Mouse (Mus musculus): ENCODE results near the gene Zfp658.

The Zfp658 gene

DNA sequence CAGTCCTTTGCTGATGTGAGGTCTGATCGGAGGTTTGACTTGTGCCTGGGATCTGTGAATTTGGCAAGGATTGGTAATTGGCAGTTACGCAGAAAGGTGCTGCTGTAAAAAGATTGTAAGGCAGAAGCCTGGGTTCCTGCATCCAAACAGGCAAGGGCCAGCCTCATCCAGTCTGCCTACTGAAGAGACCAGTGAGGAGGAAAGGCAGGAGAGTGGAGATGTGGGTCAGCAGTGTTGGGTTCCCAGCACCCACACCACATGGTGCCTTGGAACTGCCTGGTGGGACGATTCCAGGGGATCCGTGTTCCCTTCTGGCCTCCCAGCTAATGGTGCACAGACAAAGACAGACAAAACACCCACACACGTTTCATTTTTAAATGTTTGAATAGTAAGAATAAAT lies 18.5 kb downstream of the Zfp658 start:
- no peak for DNase-seq (ENCODE audit: low read depth)

DNA sequence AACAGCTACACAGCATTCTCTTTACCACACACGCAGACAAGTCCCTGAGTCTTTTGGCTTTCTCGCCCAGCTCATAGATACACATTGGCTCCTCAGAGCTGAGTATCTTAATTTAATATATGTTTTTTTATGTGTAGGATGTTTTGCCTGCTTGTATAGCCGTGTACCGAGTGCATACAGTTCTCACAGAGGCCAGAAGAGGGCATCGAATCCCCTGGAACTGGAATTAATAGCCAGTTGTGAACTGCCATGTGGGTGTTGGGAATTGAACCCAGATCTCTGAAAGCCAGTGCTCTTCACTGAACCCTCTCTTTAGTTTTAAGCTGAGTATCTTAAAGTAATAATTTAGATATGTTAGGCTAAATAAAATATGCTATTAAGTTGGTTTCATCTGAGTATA lies 22.7 kb downstream of the Zfp658 start:
- no peak for DNase-seq (ENCODE audit: low read depth)

DNA sequence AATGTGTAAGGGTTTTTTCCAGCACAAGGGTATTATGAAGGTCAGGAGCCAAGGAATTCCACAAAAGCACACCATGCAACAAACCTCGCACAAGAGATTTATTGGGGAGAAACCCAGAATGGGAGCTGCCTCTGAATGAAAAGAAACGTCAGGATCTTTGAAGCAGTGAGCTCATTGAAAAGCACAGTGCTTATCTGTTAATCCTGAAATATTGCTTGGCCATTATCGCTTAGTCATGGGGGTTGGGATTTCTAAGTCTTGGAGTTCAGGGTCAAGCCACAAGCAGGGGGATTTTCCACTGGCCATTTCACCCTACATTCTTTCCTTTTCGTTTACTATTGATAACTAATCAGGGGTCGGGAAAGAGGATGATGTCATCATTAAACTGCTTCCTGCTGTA lies 39.8 kb downstream of the Zfp658 start:
- no peak for DNase-seq (ENCODE audit: low read depth)

DNA sequence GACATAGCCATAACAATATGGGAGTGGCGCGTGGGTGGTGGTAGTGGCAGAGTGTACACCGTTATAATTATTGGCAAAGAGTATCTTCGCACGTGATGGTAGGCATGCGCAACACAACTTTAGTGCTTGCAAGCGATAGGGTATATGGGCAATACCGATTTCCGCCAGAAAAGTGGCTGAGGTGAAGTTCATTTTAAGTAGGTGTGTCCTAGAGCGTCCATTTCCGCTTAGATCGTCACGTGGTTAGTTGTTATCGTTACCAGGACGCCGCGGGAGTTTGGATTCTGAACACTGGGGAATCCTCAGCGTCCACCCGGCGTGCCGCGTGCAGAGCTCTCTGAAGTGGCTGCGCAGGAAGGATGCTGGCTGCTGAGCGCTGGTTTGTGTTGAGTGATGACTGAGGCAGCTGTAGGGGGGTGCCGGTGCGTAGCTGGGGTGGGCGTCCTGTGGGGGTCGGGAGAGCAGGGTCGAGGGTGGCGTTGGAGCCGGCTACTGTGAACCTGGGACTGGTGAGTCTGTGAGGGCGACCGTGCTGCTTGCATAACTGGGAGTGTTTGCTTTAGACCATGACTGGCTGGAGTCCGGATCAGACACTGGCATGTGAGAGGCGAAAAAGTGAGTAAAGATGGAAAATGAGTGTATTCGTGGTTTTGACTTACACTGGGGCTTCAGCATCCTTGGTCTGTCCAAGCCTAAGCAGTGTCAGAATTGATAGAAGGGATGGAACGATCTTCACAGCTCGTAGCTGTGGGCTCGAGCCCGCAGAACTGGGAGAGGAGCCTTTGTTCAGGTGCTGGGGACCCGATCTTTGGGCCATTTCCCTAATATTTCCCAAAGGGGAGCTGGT lies 45.1 kb downstream of the Zfp658 start, which contains the start of gene Zfp819:
Gene Zfp819 (plus strand): TSS at position 274 of the 847 bp plus-strand sequence.
- no peak for DNase-seq (ENCODE audit: low read depth)

DNA sequence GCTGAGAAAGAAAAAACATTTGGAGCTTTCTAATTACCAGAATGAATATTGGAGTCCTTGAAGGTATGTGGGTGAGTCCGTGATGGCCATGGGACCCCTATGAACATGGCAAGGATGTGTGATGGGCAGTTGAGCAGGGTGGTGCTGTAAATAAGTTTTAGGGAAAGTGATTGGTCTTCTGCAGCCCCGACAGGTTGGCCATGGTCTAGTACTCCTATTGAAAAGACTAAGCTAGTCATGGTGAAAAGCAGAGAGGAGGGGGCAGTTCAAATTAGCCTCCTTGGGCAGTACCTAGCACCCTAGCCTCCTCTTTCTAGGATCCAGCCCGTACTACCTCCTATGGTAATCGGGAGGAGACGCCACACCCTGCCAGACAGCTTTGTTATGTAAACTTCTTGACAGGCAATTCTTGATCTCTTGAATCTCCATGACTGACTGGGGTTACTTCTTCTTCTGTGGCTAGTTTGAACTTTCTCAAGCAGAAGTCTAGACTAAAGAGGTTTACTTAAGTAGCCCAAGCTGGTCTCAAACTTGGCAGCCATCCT lies 45.8 kb downstream of the Zfp658 start:
- no peak for DNase-seq (ENCODE audit: low read depth)

DNA sequence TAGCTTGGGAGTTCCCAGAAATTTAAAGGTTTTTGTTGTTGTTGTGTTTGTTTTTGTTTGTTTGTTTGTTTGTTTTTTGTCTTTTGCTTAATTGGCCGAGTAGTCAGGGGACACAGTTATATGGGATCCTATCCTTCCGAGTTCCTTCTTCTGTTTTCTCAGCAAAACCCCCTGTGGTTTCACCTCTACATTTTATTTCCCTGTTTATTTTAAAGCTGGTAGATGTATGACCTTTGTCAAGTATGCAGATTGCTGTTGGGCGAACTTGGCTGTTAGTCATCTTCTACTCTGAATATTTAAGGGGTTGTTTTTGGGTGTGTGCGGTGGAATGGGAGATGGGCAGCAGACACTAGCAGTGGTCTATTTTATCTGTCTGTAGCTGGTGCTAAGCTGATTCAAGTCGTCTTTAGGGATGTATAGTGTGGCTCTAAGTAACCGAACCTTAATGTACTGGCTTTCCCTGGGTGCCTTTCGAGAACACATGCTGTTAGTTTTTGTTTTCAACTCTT lies 46.3 kb downstream of the Zfp658 start:
- no peak for DNase-seq (ENCODE audit: low read depth)

DNA sequence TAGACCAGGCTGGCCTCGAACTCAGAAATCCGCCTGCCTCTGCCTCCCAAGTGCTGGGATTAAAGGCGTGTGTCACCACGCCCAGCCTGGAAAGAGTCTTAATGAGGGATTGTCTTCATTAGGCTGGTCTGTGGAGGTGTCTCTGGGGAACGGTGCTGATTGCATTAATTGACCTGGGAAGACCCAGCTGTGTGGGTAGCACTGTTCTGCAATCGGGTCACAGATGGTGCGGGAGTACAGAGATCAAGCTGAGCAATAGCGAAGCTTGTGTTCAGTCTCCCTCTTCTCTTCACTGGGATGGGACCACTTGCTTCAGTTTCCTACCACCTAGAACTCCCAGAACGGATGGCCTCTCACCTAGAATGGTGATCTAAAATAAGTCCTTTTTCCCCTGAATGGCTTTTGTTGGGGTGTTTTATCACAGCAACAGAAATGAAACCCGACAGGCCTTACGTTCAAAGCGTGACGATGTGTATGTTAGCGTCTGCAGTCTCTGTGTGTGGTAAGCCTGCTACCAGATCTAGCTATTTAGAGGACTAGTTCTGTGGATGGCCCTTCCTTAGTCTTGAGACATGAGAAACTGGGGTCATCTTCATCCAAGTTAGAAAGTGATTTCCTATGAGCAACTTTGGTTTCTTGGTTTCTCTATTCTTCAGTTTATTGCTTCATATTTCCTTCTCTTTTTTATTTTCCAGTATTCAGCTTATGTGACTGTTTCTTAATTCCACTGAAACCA lies 51.9 kb downstream of the Zfp658 start:
- no peak for DNase-seq (ENCODE audit: low read depth)

DNA sequence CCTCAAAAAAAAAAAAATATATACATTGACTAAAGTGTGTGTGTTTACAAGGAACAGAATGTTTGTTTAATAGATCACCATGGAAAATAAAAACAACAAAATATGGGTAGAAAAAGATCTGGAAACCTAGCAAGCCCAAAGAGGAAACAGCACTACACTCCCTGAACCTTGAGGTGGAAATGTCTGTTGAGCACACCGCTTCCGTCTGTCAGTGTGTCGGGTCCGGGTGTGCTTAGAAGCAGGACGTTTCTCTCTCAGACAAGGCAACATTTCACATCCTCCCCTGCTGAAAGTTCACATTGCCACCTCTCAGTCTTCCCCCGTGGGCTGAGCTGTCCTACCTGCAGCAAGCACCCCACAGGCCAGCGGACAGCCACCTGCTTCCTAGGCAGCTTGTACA lies 60.9 kb downstream of the Zfp658 start:
- no peak for DNase-seq (ENCODE audit: low read depth)

DNA sequence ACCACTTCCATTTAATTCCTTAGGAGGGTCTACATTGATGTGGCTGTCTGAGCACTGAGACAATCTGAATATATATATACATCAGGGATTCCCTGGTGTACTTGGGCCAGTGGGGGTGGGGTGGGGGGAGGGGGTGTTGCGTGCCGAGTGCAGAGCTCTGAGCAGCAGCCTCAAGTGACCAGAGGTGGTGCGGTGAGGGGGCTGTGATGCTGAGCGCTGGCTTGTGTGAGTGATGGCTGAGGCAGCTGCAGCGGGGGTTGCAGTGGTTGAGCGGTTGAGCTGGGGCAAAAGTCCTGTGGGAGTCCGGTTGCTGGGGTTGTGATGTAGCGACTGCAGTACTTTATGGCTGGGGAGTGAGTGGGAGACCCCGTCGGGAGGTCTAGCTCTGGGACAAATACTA lies 61.8 kb downstream of the Zfp658 start:
- DNase-seq (ENCODE audit: low read depth) = no peak
